Mouse (Mus musculus) small intestine, adult 2 months (tissue): ENCODE data around the gene Dcst2.

Experiments used
- CTCF ChIP-seq: fragments of 200-500 bp; IDR thresholded peaks from 2 replicates; pipeline ENCODE4 v1.5.1; 2012; ENCODE audit warnings: low read depth, mild to moderate bottlenecking, control low read depth, inconsistent platforms, low read length, moderate library complexity, mixed read lengths; ENCODE audit not compliant: insufficient replicate concordance, insufficient read length; ENCODE audit errors: extremely low read depth
- POLR2A ChIP-seq: fragments of 200-500 bp; IDR thresholded peaks from 2 replicates; pipeline ENCODE4 v1.6.1; 2012; ENCODE audit warnings: low read depth, mild to moderate bottlenecking, control low read depth, inconsistent platforms, low read length, moderate library complexity

GRCm38 (mm10) chr3:89333053-89333452, 28.7 kb upstream of the Dcst2 start:
- TF ChIP-seq CTCF (no peak), POLR2A (no peak)
